Mouse (Mus musculus) testis, postnatal 14 days (tissue): ENCODE results near the gene Gprasp1.
"Not testable (repeated sequence)": the region's sequence is repeated elsewhere in the genome, so short reads cannot be mapped to it uniquely, and the experiment has no call there.

ENCODE experiments used
- DNase-seq: peaks from one replicate; pipeline ENCODE4 v3.0.0; 2021; ENCODE audit warnings: low spot score

Gene Gprasp1

DNA sequence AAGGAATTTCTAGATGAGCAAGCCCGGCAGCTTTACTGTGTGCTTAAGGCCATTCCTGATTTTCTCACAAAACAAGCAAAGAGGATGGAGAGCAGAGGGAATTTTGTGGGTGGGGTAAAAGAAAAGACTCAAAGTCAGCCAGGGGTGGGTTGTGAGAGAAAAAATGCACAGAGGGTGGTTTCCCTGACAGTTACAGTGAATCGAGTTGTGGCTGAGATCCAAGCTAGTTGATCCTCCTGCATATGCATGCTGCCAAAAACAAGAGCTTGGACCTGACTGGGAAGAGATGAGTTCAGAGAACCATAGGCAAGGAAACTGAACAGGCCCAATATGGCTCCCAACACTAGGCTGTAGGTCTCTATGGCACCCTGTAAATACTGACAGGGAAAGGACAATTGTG, 95.4 kb downstream of the Gprasp1 start:
- no peak for DNase-seq

DNA sequence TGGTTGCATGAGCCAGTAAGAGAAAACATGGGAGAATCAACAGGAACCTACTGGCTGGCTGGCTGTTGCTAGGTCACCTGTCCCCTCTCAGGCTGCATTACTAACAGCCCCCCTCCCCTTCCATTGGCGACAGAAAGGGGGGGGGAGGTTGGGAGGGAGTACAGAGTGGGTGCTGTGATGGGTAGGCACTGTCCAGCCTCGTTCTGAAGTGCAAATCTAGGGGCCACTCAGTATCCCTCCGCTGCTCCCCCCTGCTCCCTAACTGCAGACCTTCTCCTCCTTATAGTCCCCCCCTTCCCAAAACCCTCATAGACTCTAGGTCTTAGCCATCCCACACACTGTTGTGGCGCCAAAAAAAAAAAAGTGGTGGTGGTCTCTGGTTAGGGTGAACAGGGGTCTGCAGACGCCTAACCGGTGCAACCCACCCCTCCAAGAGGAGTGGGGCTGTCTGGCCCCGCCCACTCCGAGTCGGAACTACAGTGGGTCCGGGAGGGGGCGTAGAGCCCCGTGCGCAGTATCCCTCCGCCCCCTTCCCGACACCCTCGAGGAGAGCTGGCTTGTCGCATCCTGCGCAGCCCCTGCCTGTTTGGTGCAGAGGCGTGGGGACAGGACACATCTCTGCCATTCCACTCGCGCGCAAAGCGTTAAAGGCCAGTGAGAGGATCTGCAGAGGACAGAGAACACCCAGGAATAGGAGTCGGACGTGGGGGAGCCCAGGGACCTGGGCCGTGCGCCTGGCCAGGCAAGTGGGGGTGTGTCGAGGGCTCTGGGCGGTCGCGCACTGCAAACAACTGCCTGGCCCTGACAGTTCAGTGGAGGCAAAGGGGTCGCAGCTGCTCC, 96.2 kb downstream of the Gprasp1 start, which contains the start of gene Gprasp2:
Gene Gprasp2, plus strand, starts transcription at position 514 of the 840 bp plus-strand sequence.
- peak; percentile 56 for DNase-seq

DNA sequence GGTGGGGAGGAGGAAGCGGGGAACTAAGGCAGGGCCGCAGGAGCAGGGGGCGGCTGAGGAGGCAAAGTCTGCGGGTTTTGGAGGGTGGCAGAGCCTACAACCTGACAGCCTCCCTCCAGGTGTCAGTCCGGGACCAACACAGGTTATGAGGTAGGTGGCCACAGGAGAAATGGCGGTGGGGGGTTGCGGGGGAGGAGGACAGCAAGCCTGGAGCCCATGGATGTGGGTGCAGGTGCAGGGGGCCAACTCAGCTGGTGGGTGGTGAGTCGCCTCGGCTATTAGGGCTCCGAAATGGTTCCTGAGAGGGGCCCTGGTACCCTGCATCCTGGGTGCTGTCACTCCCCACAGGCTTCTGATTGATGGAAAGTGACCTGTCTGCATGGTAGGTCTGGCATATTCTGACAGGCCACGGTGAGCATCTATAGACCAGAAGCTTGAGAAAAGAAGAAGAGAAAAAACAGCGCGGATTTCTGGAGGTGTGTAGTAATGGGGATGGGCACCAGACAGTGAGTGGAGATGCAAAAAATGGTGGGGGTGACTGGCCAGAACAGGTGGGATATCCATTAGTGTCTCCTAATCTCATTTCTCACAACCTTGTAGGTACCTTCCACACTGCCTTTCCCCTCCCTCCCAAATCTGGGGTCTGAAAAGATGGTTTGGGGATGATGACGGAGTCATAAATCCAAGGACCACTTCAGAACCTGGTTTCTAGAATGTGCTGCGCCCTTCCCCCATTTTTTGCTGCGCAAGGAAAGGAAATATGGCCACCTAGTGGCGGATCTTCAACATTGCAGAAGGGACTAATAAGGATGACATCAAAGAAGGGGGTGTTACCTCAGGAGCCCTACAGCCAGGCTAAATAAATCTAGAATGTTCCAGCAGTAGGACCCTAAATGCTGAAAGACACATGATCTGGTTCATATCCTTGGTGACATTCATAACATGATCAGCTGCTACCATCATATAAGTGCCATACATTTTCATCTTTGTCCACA, 97.2 kb downstream of the Gprasp1 start:
- not testable (repeated sequence) for DNase-seq
